Mouse (Mus musculus) E14TG2a.4 (cell line): ENCODE results near the gene Pex16.
"Not testable (repeated sequence)": the region's sequence is repeated elsewhere in the genome, so short reads cannot be mapped to it uniquely, and the experiment has no call there.

Experiments used
- H3K27me3 ChIP-seq: 2 replicates; pipeline ENCODE4 v1.6.1; 2014; ENCODE audit warnings: low read length, control low read depth; ENCODE audit not compliant: insufficient read depth
- H3K36me3 ChIP-seq: 2 replicates; pipeline ENCODE4 v1.6.1; 2014; ENCODE audit warnings: low read length, control low read depth; ENCODE audit not compliant: insufficient read depth
- H3K4me1 ChIP-seq: replicated peaks from 2 replicates; pipeline ENCODE4 v1.6.1; 2014; ENCODE audit warnings: low read depth, low read length, control low read depth
- H3K4me3 ChIP-seq: replicated peaks from 2 replicates; pipeline ENCODE4 v1.5.1; 2014; ENCODE audit warnings: mild to moderate bottlenecking, low read length
- H3K9me3 ChIP-seq: 2 replicates; pipeline ENCODE4 v1.6.1; 2014; ENCODE audit warnings: low read length, control low read depth
- CTCF ChIP-seq: conservative IDR thresholded peaks from 2 replicates; pipeline ENCODE4 v1.5.1; 2014; ENCODE audit warnings: low read length
- NANOG ChIP-seq: IDR thresholded peaks from 2 replicates; pipeline ENCODE4 v1.6.1; 2014; ENCODE audit warnings: borderline replicate concordance, low read length, mixed read lengths
- POU5F1 ChIP-seq: IDR thresholded peaks from 2 replicates; pipeline ENCODE4 v1.6.1; 2014; ENCODE audit warnings: low read length, borderline replicate concordance

The Pex16 gene

DNA sequence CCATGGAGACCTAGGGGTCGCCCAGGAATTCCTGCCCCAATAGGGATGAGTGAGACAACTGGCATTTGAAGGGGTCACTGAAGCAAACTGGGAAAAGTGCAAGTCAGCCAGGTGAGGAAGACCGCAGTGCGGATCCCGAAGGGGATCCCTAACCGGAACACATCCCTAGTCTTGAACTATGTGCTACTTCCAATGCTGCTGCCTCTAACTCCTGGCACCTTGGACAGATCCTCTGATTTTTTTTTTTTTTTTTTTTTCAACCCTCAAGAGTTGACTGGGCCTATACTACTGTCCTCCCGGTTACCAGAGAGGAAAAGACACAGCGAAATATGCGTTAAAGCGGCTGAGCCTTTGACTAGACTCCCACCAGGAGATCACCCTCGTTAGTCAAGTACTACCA is 15.2 kb downstream of the Pex16 start:
- H3K36me3 ChIP-seq = peaks cover 28% of the 10 kb centered on the region
- H3K4me3 ChIP-seq = peak overlapping the region; percentile 84
- TF ChIP-seq NANOG (no peak), POU5F1 (no peak), CTCF (no peak)
- no peaks in the 10 kb centered on the region for H3K9me3 ChIP-seq
- H3K4me1 ChIP-seq = peaks cover 67% of the 10 kb centered on the region
- H3K27me3 ChIP-seq = peaks cover 45% of the 10 kb centered on the region

DNA sequence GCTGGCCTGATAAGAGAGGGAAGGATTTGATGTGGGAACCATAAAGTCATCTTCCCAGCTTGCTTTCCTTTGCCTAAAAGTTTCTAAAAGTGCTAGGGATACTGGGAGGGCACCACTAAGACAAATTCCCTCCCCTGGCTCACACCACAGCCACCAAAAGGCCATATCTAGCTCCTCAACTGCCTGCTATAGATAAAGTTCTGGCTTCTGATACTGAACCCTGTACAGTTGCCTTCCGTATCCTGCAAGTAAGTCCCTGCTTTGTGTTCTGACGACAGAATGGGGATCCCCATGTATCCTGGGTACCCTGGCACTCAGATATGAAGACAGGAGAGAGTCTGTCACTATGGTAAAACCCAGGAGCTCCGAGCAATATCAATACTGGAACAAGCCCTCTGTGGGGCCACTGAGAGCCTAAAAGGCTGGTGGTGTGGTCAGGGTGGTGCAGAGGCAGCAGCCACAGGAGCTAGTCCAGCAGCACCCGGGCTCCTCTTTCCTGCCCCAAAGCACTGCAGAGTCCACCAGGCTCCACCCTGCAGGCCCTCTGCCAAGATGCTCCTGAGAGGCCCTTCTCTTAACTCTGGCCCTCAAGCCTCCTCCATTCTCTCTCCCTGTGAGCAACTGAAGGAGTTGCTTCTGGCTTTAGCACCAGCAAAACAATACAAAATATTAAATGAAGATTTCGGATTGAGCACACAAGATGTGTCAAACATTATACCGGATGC is 15.9 kb downstream of the Pex16 start:
- TF ChIP-seq NANOG (no peak), POU5F1 (no peak), CTCF (no peak)
- H3K27me3 ChIP-seq = peaks cover 45% of the 10 kb centered on the region
- peaks cover 21% of the 10 kb centered on the region for H3K36me3 ChIP-seq

DNA sequence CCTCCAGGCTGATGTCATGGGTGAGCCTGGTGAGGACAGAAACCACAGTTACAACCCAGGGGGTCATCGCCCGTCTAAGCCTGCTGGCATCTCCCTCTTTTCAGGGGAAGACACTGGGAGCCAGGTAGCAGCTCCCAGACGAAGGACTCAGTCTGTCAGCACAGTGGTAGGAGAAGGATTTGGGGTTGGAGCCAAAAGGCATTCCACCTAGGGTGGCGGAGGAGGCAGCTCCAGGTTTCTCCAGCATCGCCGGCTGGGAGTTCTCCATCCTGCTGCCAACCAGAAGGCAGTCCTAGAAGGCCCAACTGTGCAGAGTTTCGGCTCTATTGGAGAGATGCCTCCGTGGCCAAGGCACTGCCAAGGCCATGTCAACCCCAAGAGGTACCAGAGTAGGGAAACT is 16.6 kb downstream of the Pex16 start:
- no peak overlapping the region for H3K4me3 ChIP-seq
- no peaks in the 10 kb centered on the region for H3K9me3 ChIP-seq
- peaks cover 45% of the 10 kb centered on the region for H3K27me3 ChIP-seq
- TF ChIP-seq NANOG = no peak
- TF ChIP-seq POU5F1 = no peak
- TF ChIP-seq CTCF = no peak
- H3K36me3 ChIP-seq = peaks cover 13% of the 10 kb centered on the region
- H3K4me1 ChIP-seq = peaks cover 52% of the 10 kb centered on the region

More for the DNA sequence above, 15.9 kb downstream of the Pex16 start:
- H3K9me3 ChIP-seq = no peaks in the 10 kb centered on the region
- peaks cover 60% of the 10 kb centered on the region for H3K4me1 ChIP-seq
- H3K4me3 ChIP-seq = no peak overlapping the region

DNA sequence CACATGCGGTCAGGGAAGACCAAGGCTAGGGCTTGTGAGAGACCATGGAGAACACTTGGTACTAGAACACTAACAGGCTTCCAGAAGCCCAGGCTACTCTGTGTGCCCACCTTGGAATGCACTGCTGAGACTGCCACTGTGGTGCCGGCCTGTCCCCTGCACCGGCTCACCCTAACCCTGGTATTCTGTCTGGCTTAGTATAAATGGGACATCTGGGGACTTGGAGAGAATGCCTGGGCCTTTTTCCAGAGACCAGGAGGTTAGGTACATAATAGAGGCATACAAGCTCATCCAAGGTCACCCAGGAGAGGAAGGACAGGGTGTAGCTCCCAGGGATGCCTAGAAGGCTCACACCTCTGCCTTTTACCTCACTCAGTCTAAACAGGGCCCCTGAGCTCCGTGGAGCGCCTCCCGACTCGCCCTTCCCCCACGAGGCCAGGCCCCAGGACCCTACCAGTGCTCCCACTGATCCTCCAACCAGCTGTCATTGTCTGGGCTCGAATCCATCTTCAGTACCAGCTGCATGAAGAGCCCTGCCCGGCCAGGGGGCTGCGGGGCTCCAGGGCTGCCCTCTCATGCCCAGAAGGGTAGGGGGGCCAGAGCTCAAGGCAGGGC is 17.3 kb downstream of the Pex16 start:
- Histone ChIP-seq H3K4me1 (peaks cover 46% of the 10 kb centered on the region), H3K36me3 (peaks cover 6% of the 10 kb centered on the region; the same call in 1 of the 2 replicates), H3K27me3 (peaks cover 42% of the 10 kb centered on the region), H3K4me3 (peak overlapping the region; percentile 61), H3K9me3 (no peaks in the 10 kb centered on the region)
- TF ChIP-seq NANOG = no peak
- no peak for TF ChIP-seq CTCF
- TF ChIP-seq POU5F1 = no peak

DNA sequence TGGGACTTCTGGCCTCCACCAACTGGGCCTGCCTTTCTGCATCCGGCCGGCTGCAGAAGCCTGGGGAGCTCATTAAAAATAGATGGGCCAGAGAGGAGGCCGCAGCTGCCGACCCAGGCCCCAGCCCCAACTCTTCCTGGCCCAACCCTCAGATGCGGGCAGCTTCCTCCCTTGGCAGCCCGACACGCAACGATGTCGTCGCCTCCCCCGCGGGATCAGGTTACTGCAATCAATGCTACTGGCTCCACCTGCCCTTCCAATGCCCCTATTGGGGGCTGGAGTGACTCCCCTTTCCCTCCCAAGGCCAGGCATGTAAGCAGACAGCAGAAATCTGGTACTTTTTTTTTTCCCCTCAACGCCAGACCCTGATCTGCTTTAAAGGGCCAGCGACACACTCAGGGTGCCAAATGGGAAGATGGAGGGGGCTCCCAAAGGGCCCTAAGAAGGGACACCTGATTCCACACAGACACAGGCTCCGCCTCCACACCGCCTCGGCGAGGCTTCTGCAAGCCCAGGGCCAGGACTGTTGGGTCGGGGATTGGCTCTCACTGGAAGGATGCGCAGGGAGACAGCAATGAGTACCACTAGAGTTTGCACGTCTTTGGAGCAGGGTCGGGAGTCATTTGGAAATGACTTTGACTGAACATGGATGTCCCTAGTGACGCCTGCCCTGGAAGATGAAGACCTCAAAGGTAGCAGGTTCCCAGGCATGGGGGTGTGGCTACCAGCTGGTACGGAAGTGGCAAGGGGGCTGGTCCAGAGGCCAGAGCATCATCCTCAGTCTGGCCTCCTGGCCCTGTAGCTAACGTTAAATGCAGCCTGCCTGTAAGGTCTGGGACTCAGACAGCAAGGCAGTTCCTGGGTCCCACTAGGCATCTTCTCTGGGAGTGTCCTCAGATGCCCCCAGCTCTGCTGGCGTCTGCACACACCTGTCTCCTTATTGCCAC is 18.1 kb downstream of the Pex16 start:
- Histone ChIP-seq H3K9me3 (no peaks in the 10 kb centered on the region), H3K4me1 (peaks cover 40% of the 10 kb centered on the region), H3K36me3 (no peaks in the 10 kb centered on the region; the same call in 1 of the 2 replicates), H3K27me3 (peaks cover 35% of the 10 kb centered on the region), H3K4me3 (peak overlapping the region; percentile 61)
- no peak for TF ChIP-seq CTCF
- no peak for TF ChIP-seq POU5F1
- no peak for TF ChIP-seq NANOG

DNA sequence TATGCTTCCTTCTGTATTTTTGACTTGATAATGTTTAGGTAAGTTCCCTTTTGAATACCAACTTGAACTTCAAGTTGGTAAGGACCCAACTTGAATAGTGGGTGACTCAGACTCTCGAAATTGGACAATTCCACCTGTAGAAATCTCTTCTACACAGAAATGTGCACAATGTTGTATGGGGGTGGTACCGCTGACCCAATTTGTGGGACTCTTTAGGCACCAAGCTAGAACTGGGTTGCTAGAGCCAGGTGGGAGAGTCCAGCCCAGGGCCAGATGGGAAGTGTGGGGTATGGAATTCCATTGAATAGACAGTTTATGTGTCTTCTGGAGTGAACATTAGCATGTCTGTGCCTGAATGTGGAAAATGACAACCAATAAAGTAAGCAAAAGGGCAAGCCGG is 21.1 kb downstream of the Pex16 start:
- no peak for TF ChIP-seq NANOG
- peaks cover 29% of the 10 kb centered on the region for H3K27me3 ChIP-seq
- no peak overlapping the region for H3K4me3 ChIP-seq
- peaks cover 33% of the 10 kb centered on the region for H3K4me1 ChIP-seq
- no peaks in the 10 kb centered on the region for H3K36me3 ChIP-seq
- H3K9me3 ChIP-seq = no peaks in the 10 kb centered on the region

DNA sequence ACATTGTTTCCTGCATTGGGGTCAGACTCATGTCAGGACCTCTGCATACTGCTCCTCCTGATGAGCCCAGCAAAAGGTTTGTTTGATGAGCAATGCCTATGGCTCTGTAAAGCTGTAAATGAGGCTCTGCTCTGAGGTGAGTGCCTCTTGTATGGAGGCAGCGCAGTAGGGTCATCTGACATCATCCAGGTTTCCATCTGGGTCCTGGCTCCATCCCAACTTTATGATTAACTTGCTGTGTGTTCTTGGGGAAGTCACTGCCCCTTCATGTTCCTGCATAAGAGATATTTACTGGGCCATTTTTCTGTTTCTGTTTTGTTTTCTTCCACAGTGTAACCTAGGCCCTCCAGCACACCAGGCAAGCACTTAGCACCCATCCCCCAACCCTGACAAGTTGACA is 23.0 kb downstream of the Pex16 start:
- Histone ChIP-seq H3K36me3 (no peaks in the 10 kb centered on the region), H3K4me3 (no peak overlapping the region), H3K4me1 (peaks cover 27% of the 10 kb centered on the region), H3K27me3 (peaks cover 28% of the 10 kb centered on the region), H3K9me3 (no peaks in the 10 kb centered on the region)
- TF ChIP-seq CTCF (no peak), NANOG (no peak), POU5F1 (no peak)

DNA sequence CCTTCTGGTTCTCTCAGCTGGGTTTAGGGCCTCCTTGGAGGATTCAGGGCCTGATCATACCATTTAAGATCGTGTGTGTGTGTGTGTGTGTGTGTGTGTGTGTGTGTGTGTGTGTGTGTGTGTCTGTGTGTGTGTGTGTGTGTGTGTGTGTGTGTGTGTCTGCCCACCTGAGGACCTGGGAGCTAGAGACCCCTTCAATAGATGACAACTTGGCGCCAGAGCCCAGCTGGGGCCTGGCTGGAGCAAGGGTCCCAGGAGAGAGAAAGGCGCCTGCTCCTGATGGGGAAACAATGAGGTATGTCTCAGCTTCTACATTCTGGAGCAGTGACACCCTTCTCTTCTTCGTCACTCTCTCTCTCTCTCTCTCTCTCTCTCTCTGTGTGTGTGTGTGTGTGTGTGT is 25.4 kb downstream of the Pex16 start:
- not testable (repeated sequence) for H3K9me3 ChIP-seq, H3K4me3 ChIP-seq, H3K27me3 ChIP-seq
- Histone ChIP-seq H3K36me3 (peaks cover 19% of the 10 kb centered on the region), H3K4me1 (peaks cover 21% of the 10 kb centered on the region)
